Comparison of ENCODE assay signal across 9 mouse cellular contexts in genomic region chr12:71725713-71726336, GRCm38 (mm10).
DNase-seq lines count a peak whose midpoint lies in the region; ATAC-seq and TF ChIP-seq lines count a peak whose summit lies in the region.
"Had no signal": no experiment of that assay in that cellular context is flagged by ENCODE, and none has a peak within 500 bp of the region (broad histone marks: within the 10 kb centered on the region; RNA-seq: fewer than 3 reads in every experiment).

No protein-coding gene starts in this region.

- no peak for TF ChIP-seq POLR2A in brain, embryonic 14.5 days (IDR thresholded peaks at IDR 0.05; ENCODE audit: borderline replicate concordance, extremely low read depth, insufficient read depth, insufficient read length, poor library complexity, severe bottlenecking)

- 58% methylated on average over 4 of the region's 4 CpGs for WGBS in intestine, embryonic 15.5 days
- WGBS in intestine, postnatal 0 days, result 55% methylated on average over 4 of the region's 4 CpGs
- WGBS in lung, postnatal 0 days, result 24% methylated on average over 4 of the region's 4 CpGs

- H3K9me3 ChIP-seq in intestine, embryonic 15.5 days, result no peaks in the 10 kb centered on the region
- no peaks in the 10 kb centered on the region for H3K9me3 ChIP-seq in intestine, postnatal 0 days (ENCODE audit: control insufficient read depth)
- H3K9me3 ChIP-seq in lung, postnatal 0 days (ENCODE audit: low read length), result no peaks in the 10 kb centered on the region
- H3K9me3 ChIP-seq: liver, embryonic 15.5 days; neural tube, embryonic 13.5 days had no signal

- H3K4me1 ChIP-seq in intestine, embryonic 15.5 days (replicated peaks), result no peaks in the 10 kb centered on the region
- no peaks in the 10 kb centered on the region for H3K4me1 ChIP-seq in intestine, postnatal 0 days (replicated peaks; ENCODE audit: control insufficient read depth, insufficient read depth, low read length)
- H3K4me1 ChIP-seq in lung, postnatal 0 days (ENCODE audit: insufficient read depth, low read depth, low read length), result peaks cover 5% of the 10 kb centered on the region; the same call in 1 of the 2 replicates
- H3K4me1 ChIP-seq: liver, embryonic 15.5 days had no signal

- peak; percentile 70 for DNase-seq in brain, embryonic 14.5 days (ENCODE audit: low read depth)
- peak; percentile 60 for DNase-seq in gastrocnemius, adult 18-20 months (ENCODE audit: low spot score)
- DNase-seq in lung, postnatal 0 days (ENCODE audit: low spot score), result peak; percentile 78
- no peak for DNase-seq in yolk sac, embryonic 10.5 days (ENCODE audit: low spot score)
- DNase-seq in right cerebral cortex, postnatal 25 days, result no peak

- TF ChIP-seq EP300 in lung, postnatal 0 days (IDR thresholded peaks at IDR 0.05), result no peak

- no peak overlapping the region for H3K9ac ChIP-seq in intestine, embryonic 15.5 days
- no peak overlapping the region for H3K9ac ChIP-seq in intestine, postnatal 0 days (ENCODE audit: low read depth, low read length)
- no peak overlapping the region for H3K9ac ChIP-seq in lung, postnatal 0 days (replicated peaks; ENCODE audit: low read depth)
- H3K9ac ChIP-seq: liver, embryonic 15.5 days; neural tube, embryonic 13.5 days had no signal

- H3K4me2 ChIP-seq in intestine, embryonic 15.5 days (replicated peaks), result no peak overlapping the region
- no peak overlapping the region for H3K4me2 ChIP-seq in intestine, postnatal 0 days (replicated peaks; ENCODE audit: low read depth)
- H3K4me2 ChIP-seq in lung, postnatal 0 days (replicated peaks; ENCODE audit: low read depth, low read length), result 0 out of 2 replicates have a peak overlapping the region, but pooled peaks have one; percentile 19
- H3K4me2 ChIP-seq: liver, embryonic 15.5 days; neural tube, embryonic 13.5 days had no signal

- no peak for TF ChIP-seq CTCF in intestine, postnatal 0 days (IDR thresholded peaks at IDR 0.05; ENCODE audit: low read depth)
- TF ChIP-seq CTCF in brain, embryonic 14.5 days (IDR thresholded peaks at IDR 0.05; ENCODE audit: borderline replicate concordance, extremely low read depth, insufficient read depth, insufficient read length), result no peak
- no peak for TF ChIP-seq CTCF in lung, postnatal 0 days (IDR thresholded peaks at IDR 0.05)

- H3K4me3 ChIP-seq in intestine, embryonic 15.5 days (replicated peaks), result no peak overlapping the region
- H3K4me3 ChIP-seq in intestine, postnatal 0 days (ENCODE audit: low read depth, low read length), result no peak overlapping the region
- no peak overlapping the region for H3K4me3 ChIP-seq in lung, postnatal 0 days (ENCODE audit: low read depth, low read length)
- H3K4me3 ChIP-seq: liver, embryonic 15.5 days; neural tube, embryonic 13.5 days had no signal

- no peaks in the 10 kb centered on the region for H3K36me3 ChIP-seq in intestine, embryonic 15.5 days
- H3K36me3 ChIP-seq in intestine, postnatal 0 days (ENCODE audit: control insufficient read depth, insufficient read depth), result no peaks in the 10 kb centered on the region
- no peaks in the 10 kb centered on the region for H3K36me3 ChIP-seq in lung, postnatal 0 days (ENCODE audit: insufficient read depth, low read length)
- H3K36me3 ChIP-seq: liver, embryonic 15.5 days; neural tube, embryonic 13.5 days had no signal

- no peaks in the 10 kb centered on the region for H3K27me3 ChIP-seq in intestine, embryonic 15.5 days (replicated peaks)
- H3K27me3 ChIP-seq in intestine, postnatal 0 days (replicated peaks; ENCODE audit: control insufficient read depth, insufficient read depth, low read length), result no peaks in the 10 kb centered on the region
- no peaks in the 10 kb centered on the region for H3K27me3 ChIP-seq in lung, postnatal 0 days (replicated peaks; ENCODE audit: insufficient read depth, low read length)
- H3K27me3 ChIP-seq: liver, embryonic 15.5 days; neural tube, embryonic 13.5 days had no signal

- ATAC-seq in intestine, embryonic 15.5 days, result no peak
- no peak for ATAC-seq in intestine, postnatal 0 days
- peak; percentile 80 for ATAC-seq in lung, postnatal 0 days

- peak overlapping the region; percentile 1; the same call in 1 of the 2 replicates for H3K27ac ChIP-seq in intestine, embryonic 15.5 days
- H3K27ac ChIP-seq in intestine, postnatal 0 days (ENCODE audit: low read depth, low read length), result no peak overlapping the region
- peak overlapping the region; percentile 11; the same call in 1 of the 2 replicates for H3K27ac ChIP-seq in lung, postnatal 0 days (ENCODE audit: low read length)
- H3K27ac ChIP-seq: liver, embryonic 15.5 days; neural tube, embryonic 13.5 days had no signal

Comparison
In these comparisons a context has a peak if more than half of its experiments do, and no peak if none do; other contexts are left out.
1. DNase-seq: peak in brain, embryonic 14.5 days (single experiment), gastrocnemius, adult 18-20 months (single experiment) and lung, postnatal 0 days (single experiment); none in yolk sac, embryonic 10.5 days (single experiment) and right cerebral cortex, postnatal 25 days (single experiment).